Mouse (Mus musculus): ENCODE results near the gene Syt16.

Gene Syt16

GRCm38 (mm10) chr12:74316989-74317759, 319.7 kb downstream of the Syt16 start:
- DNase-seq (ENCODE audit: low read depth): peak; percentile 89

GRCm38 (mm10) chr12:74320318-74320717, 322.9 kb downstream of the Syt16 start:
- peak; percentile 87 for DNase-seq (ENCODE audit: low read depth)

GRCm38 (mm10) chr12:74321981-74322380, 324.5 kb downstream of the Syt16 start:
- DNase-seq (ENCODE audit: low read depth): no peak
